Mouse (Mus musculus) megakaryocyte, embryonic 14.5 days (primary cell): ENCODE results near the gene Olfr317.

ENCODE experiments used
- FLI1 ChIP-seq: IDR thresholded peaks from 2 replicates; pipeline ENCODE4 v1.6.1; 2012; ENCODE audit warnings: low read length, inconsistent platforms, mixed read lengths
- GATA1 ChIP-seq: IDR thresholded peaks from 3 replicates; pipeline ENCODE4 v1.6.1; 2012; ENCODE audit warnings: mixed read lengths, low read length, inconsistent platforms, borderline replicate concordance

- TF ChIP-seq GATA1 (no peak), FLI1 (no peak)
Observed at GRCm38 (mm10) chr11:58788346-58788745, 49.3 kb upstream of the Olfr317 start.
